Mouse (Mus musculus) embryonic facial prominence, embryonic 11.5 days (tissue): ENCODE measurements at regions not wholly inside any gene's neighbourhood (a gene's known extent, or its start where the extent isn't known, plus 50 kb on each side); places are given as distances from the start of the nearest gene placed in this dataset.

Experiments used
- ATAC-seq: fragments of 200-750 bp; cut with Nextera tagmentation; replicated peaks from 2 replicates; pipeline ENCODE4 v1.8.0; 2017; ENCODE audit warnings: low read depth; ENCODE audit not compliant: insufficient number of reproducible peaks, low FRiP score, low TSS enrichment
- DNase-seq: peaks from one replicate; pipeline ENCODE4 v3.0.0-alpha.2; 2015; ENCODE audit warnings: low spot score
- H3K27ac ChIP-seq: fragments of 300-500 bp; sonication (generic); replicated peaks from 2 replicates; pipeline ENCODE4 v1.5.1; 2014; ENCODE audit warnings: mild to moderate bottlenecking, low read depth, low read length, control low read depth
- H3K27me3 ChIP-seq: fragments of 300-500 bp; sonication (generic); 2 replicates; pipeline ENCODE4 v1.6.1; 2014; ENCODE audit warnings: mild to moderate bottlenecking, low read length, moderate library complexity, mixed read lengths; ENCODE audit not compliant: control insufficient read depth, insufficient read depth
- H3K36me3 ChIP-seq: fragments of 300-500 bp; sonication (generic); replicated peaks from 2 replicates; pipeline ENCODE4 v1.6.1; 2014; ENCODE audit warnings: low read depth, mild to moderate bottlenecking, low read length, moderate library complexity, mixed read lengths; ENCODE audit not compliant: control insufficient read depth, insufficient read depth
- H3K4me1 ChIP-seq: fragments of 300-500 bp; sonication (generic); 2 replicates; pipeline ENCODE4 v1.6.1; 2014; ENCODE audit warnings: low read length, mixed read lengths; ENCODE audit not compliant: control insufficient read depth, insufficient read depth
- H3K4me2 ChIP-seq: fragments of 300-500 bp; sonication (generic); 2 replicates; pipeline ENCODE4 v1.6.1; 2014; ENCODE audit warnings: low read depth, mild to moderate bottlenecking, control low read depth, low read length, moderate library complexity
- H3K4me3 ChIP-seq: fragments of 300-500 bp; sonication (generic); 2 replicates; pipeline ENCODE4 v1.5.1; 2014; ENCODE audit warnings: low read depth, low read length, control low read depth
- H3K9ac ChIP-seq: fragments of 300-500 bp; sonication (generic); replicated peaks from 2 replicates; pipeline ENCODE4 v1.6.1; 2014; ENCODE audit warnings: mild to moderate bottlenecking, control low read depth, low read length
- H3K9me3 ChIP-seq: fragments of 300-500 bp; sonication (generic); replicated peaks from 2 replicates; pipeline ENCODE4 v1.6.1; 2016; ENCODE audit warnings: mild to moderate bottlenecking, low read length, inconsistent platforms, mixed read lengths; ENCODE audit not compliant: control insufficient read depth
- WGBS: fragments of 180-500 bp; shearing (Covaris S2); extraction: QIAGEN DNeasy Blood & Tissue Kit; methylation state at CpG from one replicate; pipeline ENCODE4 v1.1.7; 2014; 5-methylcytosine and 5-hydroxymethylcytosine counted together

DNA sequence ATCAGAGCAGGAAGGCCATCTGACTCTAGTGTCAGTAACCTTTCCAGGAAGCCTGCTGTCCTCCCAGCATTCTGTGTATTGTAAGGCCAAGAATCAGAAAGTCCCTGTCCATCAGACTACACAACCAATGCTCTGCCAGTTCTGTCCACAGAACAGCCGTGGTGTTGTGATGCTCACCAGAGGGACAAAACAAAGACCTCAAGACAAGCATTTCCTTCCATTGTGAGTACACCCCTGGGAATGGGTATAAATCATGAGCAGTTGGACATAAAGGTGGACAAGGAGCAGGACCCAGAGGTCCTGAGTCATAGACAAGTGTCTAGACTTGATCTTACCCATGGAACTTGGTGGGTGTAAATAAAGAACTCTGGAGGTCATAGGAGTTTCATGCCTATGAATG is 55.9 kb upstream of the Gadd45a start:
- no peak overlapping the region for H3K27ac ChIP-seq
- no peaks in the 10 kb centered on the region for H3K27me3 ChIP-seq
- ATAC-seq (no peak), DNase-seq (no peak)
- H3K4me3 ChIP-seq: no peak overlapping the region
- H3K36me3 ChIP-seq: no peaks in the 10 kb centered on the region
- H3K4me1 ChIP-seq: no peaks in the 10 kb centered on the region
- H3K9me3 ChIP-seq: no peaks in the 10 kb centered on the region
- no peak overlapping the region for H3K9ac ChIP-seq
- H3K4me2 ChIP-seq: no peak overlapping the region
- WGBS: 74% methylated on average over 1 of the region's 1 CpGs

DNA sequence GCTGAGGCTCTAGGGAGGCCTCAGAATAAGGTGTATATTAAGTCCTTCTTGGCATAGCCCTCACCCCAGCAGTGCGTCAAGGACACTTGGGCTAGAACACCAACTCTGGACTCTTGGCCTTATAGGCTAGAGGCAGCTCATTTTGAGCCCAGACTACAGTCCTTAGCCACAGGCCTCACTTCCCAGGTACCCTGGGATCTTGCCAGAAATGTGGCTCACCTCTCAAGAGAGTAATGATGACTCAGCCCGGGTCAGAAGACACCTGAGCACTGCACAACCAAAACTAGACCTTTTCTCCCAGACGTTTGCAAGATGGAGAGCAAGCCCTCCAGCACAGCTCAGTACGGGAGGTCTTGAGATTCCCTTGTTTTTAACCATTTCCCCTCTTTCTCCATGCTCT is 52.9 kb upstream of the Gadd45a start:
- WGBS: 78% methylated on average over 4 of the region's 4 CpGs
- no peak overlapping the region for H3K4me3 ChIP-seq
- no peak for ATAC-seq

DNA sequence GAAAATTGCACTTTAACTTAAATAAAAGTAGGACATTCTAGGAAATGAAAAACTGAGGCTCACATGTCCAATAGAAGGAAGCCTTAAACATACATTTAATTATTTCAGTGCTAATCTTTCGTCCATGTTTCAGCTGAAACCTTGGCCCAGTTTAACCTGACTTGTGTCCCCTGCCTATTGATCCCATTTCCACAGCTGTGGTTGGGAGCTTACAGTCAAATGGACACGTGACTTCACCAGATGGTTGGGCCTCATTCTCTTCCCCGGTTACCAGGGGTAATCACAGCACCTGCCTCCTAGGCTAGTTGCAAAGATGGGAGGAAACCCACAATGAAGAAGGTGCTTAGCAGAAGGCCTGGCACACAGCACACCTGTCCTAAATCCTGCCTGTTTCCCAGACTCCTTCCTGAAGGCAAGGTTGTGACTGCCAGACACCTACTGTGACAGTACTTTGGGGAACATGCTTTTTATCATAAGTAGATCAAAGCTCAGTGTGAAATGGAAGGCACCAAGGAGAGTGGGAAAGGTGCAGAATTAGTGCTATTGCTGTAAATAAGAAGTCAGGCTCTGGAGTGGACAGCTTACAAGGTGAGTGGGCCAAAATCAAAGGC is 52.4 kb upstream of the Gadd45a start:
- H3K9ac ChIP-seq: no peak overlapping the region
- H3K27ac ChIP-seq: no peak overlapping the region
- H3K4me2 ChIP-seq: no peak overlapping the region
- no peaks in the 10 kb centered on the region for H3K9me3 ChIP-seq
- no peaks in the 10 kb centered on the region for H3K4me1 ChIP-seq
- 81% methylated on average over 3 of the region's 3 CpGs for WGBS
- no peaks in the 10 kb centered on the region for H3K27me3 ChIP-seq
- no peaks in the 10 kb centered on the region for H3K36me3 ChIP-seq
- no peak for DNase-seq
- no peak overlapping the region for H3K4me3 ChIP-seq
- ATAC-seq: no peak

More for the DNA sequence above, 52.9 kb upstream of the Gadd45a start:
- H3K4me1 ChIP-seq: no peaks in the 10 kb centered on the region
- DNase-seq: no peak
- H3K9me3 ChIP-seq: no peaks in the 10 kb centered on the region
- no peak overlapping the region for H3K9ac ChIP-seq
- no peak overlapping the region for H3K4me2 ChIP-seq
- H3K27ac ChIP-seq: no peak overlapping the region
- no peaks in the 10 kb centered on the region for H3K36me3 ChIP-seq
- H3K27me3 ChIP-seq: no peaks in the 10 kb centered on the region

- DNase-seq: no peak
- ATAC-seq: no peak
- H3K4me1 ChIP-seq: no peaks in the 10 kb centered on the region
- WGBS: 74% methylated on average over 21 of the region's 21 CpGs
- no peak overlapping the region for H3K27ac ChIP-seq
- no peaks in the 10 kb centered on the region for H3K27me3 ChIP-seq
- no peak overlapping the region for H3K4me3 ChIP-seq
- H3K9ac ChIP-seq: no peak overlapping the region
- H3K36me3 ChIP-seq: no peaks in the 10 kb centered on the region
- H3K9me3 ChIP-seq: no peaks in the 10 kb centered on the region
- H3K4me2 ChIP-seq: no peak overlapping the region; the same call in 1 of the 2 replicates
Observed at GRCm38 (mm10) chr6:67088741-67089455, 51.6 kb upstream of the Gadd45a start.

DNA sequence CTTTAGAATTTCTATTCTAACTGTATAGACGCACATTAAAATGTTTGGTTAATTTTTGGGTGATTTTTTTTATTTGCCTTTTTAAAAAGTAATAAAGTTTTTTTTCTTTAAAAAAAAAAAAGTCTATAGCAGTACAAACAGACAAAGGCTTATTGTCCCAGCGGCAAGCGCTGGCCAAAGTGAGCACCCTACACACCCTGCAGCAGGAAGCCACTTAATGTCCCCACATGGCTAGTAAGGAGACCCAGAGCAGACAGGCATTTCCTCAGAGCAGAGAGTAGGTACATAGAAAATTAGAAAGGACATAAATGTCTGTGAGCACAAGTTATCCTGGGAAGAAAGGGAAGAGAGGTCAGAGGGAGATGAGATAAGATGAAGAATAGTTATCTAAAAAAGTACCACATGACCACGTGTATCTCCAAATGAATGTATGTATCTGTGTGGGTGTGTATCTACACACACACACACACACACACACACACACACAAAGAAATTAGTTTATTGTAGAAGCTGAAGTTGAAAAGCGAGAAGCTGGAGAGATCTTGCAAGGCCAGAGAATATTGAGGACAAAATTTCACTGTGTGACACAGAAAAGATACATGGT is 50.7 kb upstream of the Gadd45a start:
- ATAC-seq (no peak), DNase-seq (no peak)
- H3K9ac ChIP-seq: no peak overlapping the region
- no peaks in the 10 kb centered on the region for H3K36me3 ChIP-seq
- H3K4me1 ChIP-seq: no peaks in the 10 kb centered on the region
- 70% methylated on average over 5 of the region's 5 CpGs for WGBS
- H3K9me3 ChIP-seq: no peaks in the 10 kb centered on the region
- no peak overlapping the region for H3K4me2 ChIP-seq
- no peak overlapping the region for H3K4me3 ChIP-seq
- H3K27ac ChIP-seq: no peak overlapping the region
- no peaks in the 10 kb centered on the region for H3K27me3 ChIP-seq

- no peak overlapping the region for H3K4me2 ChIP-seq
- no peak for DNase-seq
- H3K4me3 ChIP-seq: no peak overlapping the region
- no peaks in the 10 kb centered on the region for H3K4me1 ChIP-seq
- no peaks in the 10 kb centered on the region for H3K9me3 ChIP-seq
- no peaks in the 10 kb centered on the region for H3K27me3 ChIP-seq
- no peak for ATAC-seq
- no peak overlapping the region for H3K27ac ChIP-seq
- no peaks in the 10 kb centered on the region for H3K36me3 ChIP-seq
- no peak overlapping the region for H3K9ac ChIP-seq
- 55% methylated on average over 3 of the region's 3 CpGs for WGBS
Observed at GRCm38 (mm10) chr6:67087393-67087792, 50.1 kb upstream of the Gadd45a start.
